Mouse (Mus musculus): ENCODE measurements around the gene 1700061G19Rik. TPM values are rescaled to one million over a fixed set of nuclear protein-coding genes. Genes with fewer than 3 reads are reported as not detected.

The 1700061G19Rik gene
- total RNA-seq, 2 experiments from 2014 or later: 0.15 TPM; not detected in 1

GRCm38 (mm10) chr17:56917166-56917565 lies 41.9 kb downstream of the 1700061G19Rik start:
- no peak for DNase-seq (ENCODE audit: low spot score in 2 of 2)

GRCm38 (mm10) chr17:56919725-56920124 lies 44.4 kb downstream of the 1700061G19Rik start:
- DNase-seq (ENCODE audit: low spot score in 2 of 2): no peak

GRCm38 (mm10) chr17:56925998-56926397 lies 50.7 kb downstream of the 1700061G19Rik start:
- no peak for DNase-seq (ENCODE audit: low spot score in 2 of 2)

- DNase-seq (ENCODE audit: low spot score in 2 of 2): no peak
Observed at GRCm38 (mm10) chr17:56929101-56929500, 53.8 kb downstream of the 1700061G19Rik start.

- DNase-seq (ENCODE audit: low spot score in 2 of 2): no peak
Observed at GRCm38 (mm10) chr17:56929530-56929929, 54.3 kb downstream of the 1700061G19Rik start.

GRCm38 (mm10) chr17:56930026-56930425 lies 54.7 kb downstream of the 1700061G19Rik start:
- no peak for DNase-seq (ENCODE audit: low spot score in 2 of 2)

GRCm38 (mm10) chr17:56933395-56933794 lies 58.1 kb downstream of the 1700061G19Rik start:
- DNase-seq (ENCODE audit: low spot score in 2 of 2): no peak

GRCm38 (mm10) chr17:56934545-56935330 lies 59.5 kb downstream of the 1700061G19Rik start:
- DNase-seq (ENCODE audit: low spot score in 2 of 2): peak in 1 of 2 experiments; percentile 25

- DNase-seq (ENCODE audit: low spot score in 2 of 2): peak; percentile 99
Observed at GRCm38 (mm10) chr17:56935363-56936131, 60.3 kb downstream of the 1700061G19Rik start, which contains the start of gene Mllt1. Mllt1 (minus strand) TSS chr17:56935415.

- DNase-seq (ENCODE audit: low spot score in 2 of 2): no peak
Observed at GRCm38 (mm10) chr17:56936731-56937130, 61.5 kb downstream of the 1700061G19Rik start.

Other genes starting within 250 kb of the 1700061G19Rik start
- gene Lonp1, start 248.6 kb upstream of the 1700061G19Rik start, total RNA-seq (2021): 10 to 100 TPM; 60.1 to 61.6 TPM
- gene Catsperd, start 247.3 kb upstream of the 1700061G19Rik start, total RNA-seq (2021): 1 to 10 TPM; 1.1 to 1.3 TPM
- gene Ranbp3, start 202.2 kb upstream of the 1700061G19Rik start, total RNA-seq (2021): 10 to 100 TPM; 87.2 to 89.0 TPM
- 100 to 1,000 TPM; 213 to 228 TPM for gene Ndufa11, start 157.7 kb upstream of the 1700061G19Rik start, total RNA-seq (2021)
- gene Vmac, start 157.5 kb upstream of the 1700061G19Rik start, total RNA-seq (2021): 10 to 100 TPM in 1 of 2 experiments, 1 to 10 TPM in 1; 9.6 to 10.2 TPM
- gene Nrtn, start 117.9 kb upstream of the 1700061G19Rik start, total RNA-seq (2021): 1 to 10 TPM; 1.6 to 3.4 TPM
- 10 to 100 TPM; 63.4 to 68.8 TPM for gene Dus3l, start 110.7 kb upstream of the 1700061G19Rik start, total RNA-seq (2021)
- 1 to 10 TPM in 1 of 2 experiments, under 1 TPM in 1; 0.99 to 1.2 TPM for gene Prr22, start 105.2 kb upstream of the 1700061G19Rik start, total RNA-seq (2021)
- gene Rfx2, start 44.5 kb upstream of the 1700061G19Rik start, total RNA-seq (2021): 1 to 10 TPM; 4.8 to 5.7 TPM
- not detected for gene Acsbg2, start 1.0 kb upstream of the 1700061G19Rik start, total RNA-seq (2021)
- 10 to 100 TPM; 96.2 to 98.2 TPM for gene Mllt1, start 59.9 kb downstream of the 1700061G19Rik start, total RNA-seq (2021)
- gene Acer1, start 106.6 kb downstream of the 1700061G19Rik start, total RNA-seq (2021): not detected
- 10 to 100 TPM; 68.6 to 75.6 TPM for gene Clpp, start 114.8 kb downstream of the 1700061G19Rik start, total RNA-seq (2021)
- gene Alkbh7, start 121.9 kb downstream of the 1700061G19Rik start, total RNA-seq (2021): 10 to 100 TPM; 25.8 to 27.6 TPM
- gene Pspn, start 124.5 kb downstream of the 1700061G19Rik start, total RNA-seq (2021): not detected
- 10 to 100 TPM; 67.3 to 68.6 TPM for gene Gtf2f1, start 135.8 kb downstream of the 1700061G19Rik start, total RNA-seq (2021)
- under 1 TPM; 0.37 to 0.38 TPM for gene Gm17949, start 136.0 kb downstream of the 1700061G19Rik start, total RNA-seq (2021)
- 100 to 1,000 TPM; 114 to 117 TPM for gene Khsrp, start 156.0 kb downstream of the 1700061G19Rik start, total RNA-seq (2021)
- not detected for gene Slc25a41, start 166.2 kb downstream of the 1700061G19Rik start, total RNA-seq (2021)
- 1 to 10 TPM in 1 of 2 experiments, under 1 TPM in 1; 0.71 to 1.2 TPM for gene Crb3, start 183.6 kb downstream of the 1700061G19Rik start, total RNA-seq (2021)
- gene Slc25a23, start 184.4 kb downstream of the 1700061G19Rik start, total RNA-seq (2021): 100 to 1,000 TPM; 374 to 393 TPM
- gene Dennd1c, start 203.0 kb downstream of the 1700061G19Rik start, total RNA-seq (2021): 1 to 10 TPM; 1.1 to 1.4 TPM
- 100 to 1,000 TPM; 515 to 565 TPM for gene Tubb4a, start 212.3 kb downstream of the 1700061G19Rik start, total RNA-seq (2021)
- 1 to 10 TPM; 1.0 to 1.2 TPM for gene Tnfsf9, start 229.8 kb downstream of the 1700061G19Rik start, total RNA-seq (2021)